Mouse (Mus musculus): ENCODE results near the gene Txn2.

DNA sequence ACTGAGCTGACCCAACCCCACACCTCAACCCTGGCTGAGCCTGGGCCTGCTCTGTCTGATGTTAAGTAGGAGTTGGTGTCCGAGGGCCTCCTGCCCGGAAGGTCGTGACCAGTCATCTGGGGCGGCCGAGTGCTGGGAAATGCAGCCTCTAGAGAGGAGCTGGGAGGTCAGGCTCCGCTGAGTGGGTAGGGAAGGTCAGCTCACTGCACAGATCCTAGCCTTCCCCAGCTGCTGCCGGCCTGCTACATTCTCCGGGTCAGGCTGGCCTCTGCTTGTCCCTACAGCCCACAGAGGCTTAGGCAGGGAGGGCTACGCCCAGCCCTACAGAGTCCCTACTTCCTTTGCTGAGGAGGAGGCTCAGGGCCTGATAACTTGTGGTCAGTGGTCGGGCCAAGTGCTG, 22.3 kb downstream of the Txn2 start:
- TF ChIP-seq CTCF (IDR thresholded peaks at IDR 0.05; ENCODE audit: low read depth) (no peak), EP300 (IDR thresholded peaks at IDR 0.05; ENCODE audit: low read depth) (no peak)
